Mouse (Mus musculus): ENCODE measurements at regions not wholly inside any gene's neighbourhood (a gene's known extent, or its start where the extent isn't known, plus 50 kb on each side); places are given as distances from the start of the nearest gene placed in this dataset.
A peak's percentile ranks its signal among the peaks of the same experiment; 100 is the strongest.
"Not testable (repeated sequence)": the region's sequence is repeated elsewhere in the genome, so short reads cannot be mapped to it uniquely, and the experiment has no call there.

- DNase-seq = peak; percentile 79 to 81
Measured at GRCm38 (mm10) chr10:126330305-126330969, 364.5 kb downstream of the Lrig3 start.

GRCm38 (mm10) chr10:126320831-126321230 lies 354.9 kb downstream of the Lrig3 start:
- no peak for DNase-seq

GRCm38 (mm10) chr10:126319795-126320194 lies 353.8 kb downstream of the Lrig3 start:
- DNase-seq = no peak

- DNase-seq = no peak
Measured at GRCm38 (mm10) chr10:126299962-126300361, 334.0 kb downstream of the Lrig3 start.

GRCm38 (mm10) chr10:126298211-126298610 lies 332.2 kb downstream of the Lrig3 start:
- DNase-seq = no peak

GRCm38 (mm10) chr10:126295853-126296252 lies 329.9 kb downstream of the Lrig3 start:
- no peak for DNase-seq

GRCm38 (mm10) chr10:126291765-126292164 lies 325.8 kb downstream of the Lrig3 start:
- DNase-seq = no peak

- not testable (repeated sequence) for DNase-seq
Measured at GRCm38 (mm10) chr10:126285096-126285495, 319.1 kb downstream of the Lrig3 start.

GRCm38 (mm10) chr10:126270376-126270775 lies 304.4 kb downstream of the Lrig3 start:
- DNase-seq = no peak

- no peak for DNase-seq
Measured at GRCm38 (mm10) chr10:126267321-126267998, 301.5 kb downstream of the Lrig3 start.

GRCm38 (mm10) chr10:126257171-126257570 lies 291.2 kb downstream of the Lrig3 start:
- no peak for DNase-seq

- DNase-seq = no peak
Measured at GRCm38 (mm10) chr10:126254198-126254597, 288.2 kb downstream of the Lrig3 start.

GRCm38 (mm10) chr10:126249176-126249575 lies 283.2 kb downstream of the Lrig3 start:
- DNase-seq = no peak

GRCm38 (mm10) chr10:126243051-126243450 lies 277.1 kb downstream of the Lrig3 start:
- no peak for DNase-seq

GRCm38 (mm10) chr10:126239536-126239935 lies 273.6 kb downstream of the Lrig3 start:
- no peak for DNase-seq

Measured in B cell, adult 2 months (primary cell).